Mouse (Mus musculus): ENCODE results near the gene Snap25. TPM values are rescaled to one million over a fixed set of nuclear protein-coding genes. Genes with fewer than 3 reads are reported as not detected.

The Snap25 gene
- polyA plus RNA-seq, 1 experiment from 2014 or later = 8.7 TPM

Other genes starting within 250 kb of the Snap25 start
- 0.19 and 0.24 TPM in 2 replicates for gene Ankef1, start 211.5 kb upstream of the Snap25 start, polyA plus RNA-seq (2015; fragmentation: Nextera tagmentation; extraction: Ambion mirVana)
- 49.3 and 58.5 TPM in 2 replicates for gene AL731706.2, start 172.2 kb downstream of the Snap25 start, polyA plus RNA-seq (2015; fragmentation: Nextera tagmentation; extraction: Ambion mirVana)
- 5.3 and 6.7 TPM in 2 replicates for gene Slx4ip, start 177.8 kb downstream of the Snap25 start, polyA plus RNA-seq (2015; fragmentation: Nextera tagmentation; extraction: Ambion mirVana)
- gene AL731706.1, start 177.9 kb downstream of the Snap25 start, polyA plus RNA-seq (2015; fragmentation: Nextera tagmentation; extraction: Ambion mirVana) = 42.5 and 45.6 TPM in 2 replicates
- gene Mkks, start 177.9 kb downstream of the Snap25 start, polyA plus RNA-seq (2015; fragmentation: Nextera tagmentation; extraction: Ambion mirVana) = 15.7 and 18.5 TPM in 2 replicates

All from intestine, embryonic 15.5 days (tissue).